ENCODE assay signal across 8 mouse cellular contexts in the genomic region with DNA sequence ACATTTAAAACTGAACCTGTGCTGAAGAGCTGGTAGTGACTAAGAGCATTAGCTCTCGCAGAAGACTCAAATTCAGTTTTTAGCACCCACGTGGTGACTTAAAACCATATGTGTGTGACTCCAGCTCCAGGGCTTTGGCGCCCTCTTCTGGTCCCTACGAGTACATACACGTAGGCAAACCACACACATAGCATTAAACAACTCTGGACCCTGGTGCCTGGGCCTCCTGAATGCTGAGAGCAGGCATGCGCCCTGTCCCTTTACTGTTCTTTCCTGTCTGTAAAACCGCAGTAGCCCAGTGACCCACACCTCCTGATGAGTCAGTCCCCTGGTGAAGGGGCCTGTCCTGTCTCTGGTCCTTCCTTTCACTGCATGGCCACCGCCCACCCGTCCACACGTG. TPM values are rescaled to one million over a fixed set of nuclear protein-coding genes. Genes with fewer than 3 reads are reported as not detected.
DNase-seq lines count a peak whose midpoint lies in the region; ATAC-seq and TF ChIP-seq lines count a peak whose summit lies in the region.

No protein-coding gene starts in this region.

- TF ChIP-seq CTCF in kidney, adult 2 months (conservative IDR thresholded peaks at IDR 0.05; ENCODE audit: insufficient read depth, insufficient read length, low read depth, low read length), result peak; percentile 82
- TF ChIP-seq CTCF in G1E (IDR thresholded peaks at IDR 0.05; ENCODE audit: low read depth, low read length), result peak; percentile 70

- 49% methylated on average over 10 of the region's 10 CpGs for WGBS in kidney, adult 2 months
- 38% methylated on average over 10 of the region's 10 CpGs for WGBS in forebrain, embryonic 11.5 days

- H3K4me3 ChIP-seq in kidney, adult 2 months (ENCODE audit: insufficient read depth, low read depth, low read length), result no peak overlapping the region
- no peak overlapping the region for H3K4me3 ChIP-seq in G1E (ENCODE audit: low read depth, low read length)
- no peak overlapping the region for H3K4me3 ChIP-seq in forebrain, embryonic 11.5 days (ENCODE audit: low read depth, low read length)

- ATAC-seq in G1E (ENCODE audit: extremely low read depth, insufficient number of reproducible peaks, low FRiP score, poor library complexity, severe bottlenecking), result peak; percentile 49
- peak; percentile 40; the same call in 1 of the 2 replicates for ATAC-seq in erythroid progenitor cell, adult 5-6 weeks (replicated peaks; ENCODE audit: low FRiP score, poor library complexity, severe bottlenecking)
- no peak for ATAC-seq in forebrain, embryonic 11.5 days (replicated peaks; ENCODE audit: low FRiP score)

- H3K36me3 ChIP-seq in kidney, adult 2 months (ENCODE audit: control insufficient read depth, insufficient read depth, low read length), result no peaks in the 10 kb centered on the region
- H3K36me3 ChIP-seq in G1E (replicated peaks), result no peaks in the 10 kb centered on the region
- H3K36me3 ChIP-seq in forebrain, embryonic 11.5 days (ENCODE audit: control insufficient read depth, insufficient read depth, low read length), result no peaks in the 10 kb centered on the region

- DNase-seq in kidney, adult 2 months, result peak; percentile 41
- DNase-seq in kidney, adult 11 months, result no peak
- peak; percentile 74 for DNase-seq in A20 (ENCODE audit: low read depth, low spot score)
- peak; percentile 57 for DNase-seq in G1E (ENCODE audit: low spot score)
- DNase-seq in retina, embryonic 14.5 days (ENCODE audit: low spot score), result peak; percentile 55
- no peak for DNase-seq in gastrocnemius, adult 18-20 months (ENCODE audit: low spot score)
- DNase-seq in forebrain, embryonic 11.5 days (ENCODE audit: low spot score), result no peak

- no peak overlapping the region for H3K27ac ChIP-seq in kidney, adult 2 months (ENCODE audit: insufficient read depth, low read depth, low read length)
- no peak overlapping the region for H3K27ac ChIP-seq in forebrain, embryonic 11.5 days (ENCODE audit: low read depth, low read length)

- no peaks in the 10 kb centered on the region for H3K27me3 ChIP-seq in kidney, adult 2 months (replicated peaks; ENCODE audit: control insufficient read depth, insufficient read depth, low read length)
- peaks cover 44% of the 10 kb centered on the region for H3K27me3 ChIP-seq in G1E (ENCODE audit: insufficient read depth, low read length)
- H3K27me3 ChIP-seq in forebrain, embryonic 11.5 days (ENCODE audit: control insufficient read depth, insufficient read depth, low read length), result peaks cover 25% of the 10 kb centered on the region

- no peaks in the 10 kb centered on the region for H3K4me1 ChIP-seq in kidney, adult 2 months (ENCODE audit: control insufficient read depth, insufficient read depth, low read length)
- peaks cover 51% of the 10 kb centered on the region for H3K4me1 ChIP-seq in G1E (ENCODE audit: insufficient read depth, low read depth, low read length)
- peaks cover 4% of the 10 kb centered on the region; the same call in 1 of the 2 replicates for H3K4me1 ChIP-seq in forebrain, embryonic 11.5 days (replicated peaks; ENCODE audit: control insufficient read depth, insufficient read depth, low read length)

- no peak for TF ChIP-seq POLR2A in kidney, adult 2 months (IDR thresholded peaks at IDR 0.05; ENCODE audit: low read depth, low read length)

- H3K9ac ChIP-seq in forebrain, embryonic 11.5 days (ENCODE audit: low read length), result no peak overlapping the region

- no peaks in the 10 kb centered on the region for H3K9me3 ChIP-seq in G1E (replicated peaks)
- no peaks in the 10 kb centered on the region for H3K9me3 ChIP-seq in forebrain, embryonic 11.5 days (ENCODE audit: control insufficient read depth, low read length)

- no peak overlapping the region for H3K4me2 ChIP-seq in forebrain, embryonic 11.5 days (ENCODE audit: low read depth, low read length, severe bottlenecking)

RNA-seq across cellular contexts. Expression of gene Myh7b, which starts 13.7 kb away (rescaled TPM):
- polyA plus RNA-seq in kidney, adult 2 months (2012; rRNA removed), result 0.05 TPM in 1 of 2 replicates, not detected in the other
- total RNA-seq in G1E (2014; fragmentation: Nextera tagmentation), result 2.3 and 2.4 TPM in 2 replicates
- total RNA-seq in G1E (2017), result 1.4 and 1.7 TPM in 2 replicates
- polyA plus RNA-seq in G1E (2012), result 8.3 and 11.1 TPM in 2 replicates
- total RNA-seq in erythroid progenitor cell, adult 5-6 weeks (2015; ENCODE audit: low replicate concordance), result not detected in 2 replicates
- total RNA-seq in erythroid progenitor cell, adult 5-6 weeks (2017; ENCODE audit: low replicate concordance), result not detected in 2 replicates
- total RNA-seq in gastrocnemius, adult 18-20 months (2021), result 1 to 10 TPM; 4.5 to 7.3 TPM
- polyA plus RNA-seq in forebrain, embryonic 11.5 days (2014; fragmentation: Nextera tagmentation; extraction: Ambion mirVana), result 0.27 and 0.31 TPM in 2 replicates

RNA-seq across cellular contexts. Expression of gene Gss, which starts 32.1 kb away (rescaled TPM):
- polyA plus RNA-seq in kidney, adult 2 months (2012; rRNA removed), result 248 and 308 TPM in 2 replicates
- total RNA-seq in G1E (2014; fragmentation: Nextera tagmentation) (7.3 and 10.6 TPM in 2 replicates), G1E (2017) (22.0 and 25.7 TPM in 2 replicates)
- polyA plus RNA-seq in G1E (2012), result 14.6 and 16.5 TPM in 2 replicates
- total RNA-seq in erythroid progenitor cell, adult 5-6 weeks (2015; ENCODE audit: low replicate concordance), result 2.9 and 7.1 TPM in 2 replicates
- 5.6 and 9.6 TPM in 2 replicates for total RNA-seq in erythroid progenitor cell, adult 5-6 weeks (2017; ENCODE audit: low replicate concordance)
- 1 to 10 TPM; 5.2 to 6.2 TPM for total RNA-seq in gastrocnemius, adult 18-20 months (2021)
- 18.1 and 22.3 TPM in 2 replicates for polyA plus RNA-seq in forebrain, embryonic 11.5 days (2014; fragmentation: Nextera tagmentation; extraction: Ambion mirVana)

Comparison
In these comparisons a context has a peak if more than half of its experiments do, and no peak if none do; other contexts are left out.
1. DNase-seq: peak in kidney, adult 2 months (single experiment), A20 (single experiment), G1E (single experiment) and retina, embryonic 14.5 days (single experiment); none in kidney, adult 11 months (single experiment), gastrocnemius, adult 18-20 months (single experiment) and forebrain, embryonic 11.5 days (single experiment).